Mouse (Mus musculus) MEL (cell line): Measurements from ENCODE around the gene Cfap206. TPM values are rescaled to one million over a fixed set of nuclear protein-coding genes. Genes with fewer than 3 reads are reported as not detected.

Experiments used
- DNase-seq: peaks from one replicate; pipeline ENCODE4 v3.0.0; 2011; ENCODE audit warnings: low read depth, low spot score
- H3K27ac ChIP-seq: 2 replicates; pipeline ENCODE4 v1.5.1; 2012; ENCODE audit warnings: low read depth, mild to moderate bottlenecking, control low read depth, low read length, moderate library complexity; ENCODE audit not compliant: control insufficient read depth
- H3K27me3 ChIP-seq, 2 experiments: fragments of 150-350 bp in 1 of 2; sonication (generic) in 1 of 2; 2 replicates each; pipeline ENCODE4 v1.6.1; 2012; ENCODE audit warnings: low read length in 2 of 2, mild to moderate bottlenecking in 2 of 2, improper control_type of control experiment in 1 of 2, moderate library complexity in 1 of 2; ENCODE audit not compliant: insufficient read depth in 2 of 2, control insufficient read depth in 1 of 2
- H3K36me3 ChIP-seq, 2 experiments: 2 replicates each; pipeline ENCODE4 v1.6.1; 2012 to 2014; ENCODE audit warnings: low read length in 2 of 2, improper control_type of control experiment in 1 of 2, inconsistent platforms in 1 of 2, mild to moderate bottlenecking in 1 of 2; ENCODE audit not compliant: insufficient read depth in 2 of 2, control insufficient read depth in 1 of 2
- H3K4me1 ChIP-seq, 2 experiments: fragments of 150-350 bp in 1 of 2; sonication (generic) in 1 of 2; 2 replicates each; pipeline ENCODE4 v1.6.1; 2012; ENCODE audit warnings: low read length in 2 of 2, improper control_type of control experiment in 1 of 2, mild to moderate bottlenecking in 1 of 2; ENCODE audit not compliant: insufficient read depth in 2 of 2, control insufficient read depth in 1 of 2
- H3K4me3 ChIP-seq, 2 experiments: fragments of 150-350 bp in 1 of 2; sonication (generic) in 1 of 2; 2 replicates each; pipeline ENCODE4 v1.5.1; 2012; ENCODE audit warnings: low read depth in 2 of 2, low read length in 2 of 2, mild to moderate bottlenecking in 2 of 2, moderate library complexity in 2 of 2, control low read depth in 1 of 2, improper control_type of control experiment in 1 of 2; ENCODE audit not compliant: control insufficient read depth in 1 of 2, insufficient read depth in 1 of 2
- H3K79me2 ChIP-seq: 2 replicates; pipeline ENCODE4 v1.6.1; 2012; ENCODE audit warnings: mild to moderate bottlenecking, low read length, moderate library complexity; ENCODE audit not compliant: control insufficient read depth, poor library complexity, insufficient read depth
- H3K9ac ChIP-seq: 2 replicates; pipeline ENCODE4 v1.6.1; 2012; ENCODE audit warnings: low read depth, mild to moderate bottlenecking, control low read depth, low read length, moderate library complexity; ENCODE audit not compliant: control insufficient read depth, poor library complexity, severe bottlenecking
- H3K9me3 ChIP-seq: fragments of 150-350 bp; sonication (generic); replicated peaks from 2 replicates; pipeline ENCODE4 v1.6.1; 2012; ENCODE audit warnings: mild to moderate bottlenecking, low read length, improper control_type of control experiment, moderate library complexity; ENCODE audit not compliant: insufficient read depth
- CHD2 ChIP-seq: IDR thresholded peaks from 2 replicates; pipeline ENCODE4 v1.6.1; 2011; ENCODE audit warnings: low read length, improper control_type of control experiment
- ELF1 ChIP-seq: IDR thresholded peaks from 2 replicates; pipeline ENCODE4 v1.6.1; 2014; ENCODE audit warnings: low read depth, mild to moderate bottlenecking, inconsistent platforms, low read length, improper control_type of control experiment, moderate library complexity
- EP300 ChIP-seq, 2 experiments: IDR thresholded peaks; 2 replicates each; pipeline ENCODE4 v1.6.1; 2011; ENCODE audit warnings: improper control_type of control experiment in 2 of 2, low read length in 2 of 2, low read depth in 1 of 2, mild to moderate bottlenecking in 1 of 2
- GABPA ChIP-seq: IDR thresholded peaks from 2 replicates; pipeline ENCODE4 v1.6.1; 2012; ENCODE audit warnings: low read depth, mild to moderate bottlenecking, inconsistent platforms, low read length, improper control_type of control experiment, moderate library complexity
- GATA1 ChIP-seq: IDR thresholded peaks from 2 replicates; pipeline ENCODE4 v1.6.1; 2011; ENCODE audit warnings: low read depth, low read length, improper control_type of control experiment
- HCFC1 ChIP-seq: IDR thresholded peaks from 2 replicates; pipeline ENCODE4 v1.6.1; 2012; ENCODE audit warnings: low read depth, mild to moderate bottlenecking, inconsistent platforms, low read length, improper control_type of control experiment, moderate library complexity
- MAFK ChIP-seq: IDR thresholded peaks from 2 replicates; pipeline ENCODE4 v1.6.1; 2011; ENCODE audit warnings: low read depth, mild to moderate bottlenecking, low read length, improper control_type of control experiment, borderline replicate concordance
- MXI1 ChIP-seq: IDR thresholded peaks from 2 replicates; pipeline ENCODE4 v1.6.1; 2011; ENCODE audit warnings: mild to moderate bottlenecking, low read depth, low read length, improper control_type of control experiment
- MYB ChIP-seq: IDR thresholded peaks from 2 replicates; pipeline ENCODE4 v1.6.1; 2011; ENCODE audit warnings: mild to moderate bottlenecking, low read depth, low read length, improper control_type of control experiment
- NELFE ChIP-seq: IDR thresholded peaks from 2 replicates; pipeline ENCODE4 v1.6.1; 2011; ENCODE audit warnings: low read depth, low read length, improper control_type of control experiment
- POLR2AphosphoS2 ChIP-seq: IDR thresholded peaks from 2 replicates; pipeline ENCODE4 v1.6.1; 2011; ENCODE audit warnings: low read length, improper control_type of control experiment
- TBP ChIP-seq: IDR thresholded peaks from 2 replicates; pipeline ENCODE4 v1.8.0; 2011; ENCODE audit warnings: low read depth, low read length, improper control_type of control experiment
- TCF12 ChIP-seq: IDR thresholded peaks from 2 replicates; pipeline ENCODE4 v1.6.1; 2014; ENCODE audit warnings: low read depth, mild to moderate bottlenecking, inconsistent platforms, low read length, improper control_type of control experiment, moderate library complexity
- UBTF ChIP-seq: IDR thresholded peaks from 2 replicates; pipeline ENCODE4 v1.6.1; 2012; ENCODE audit warnings: low read depth, mild to moderate bottlenecking, inconsistent platforms, low read length, improper control_type of control experiment, moderate library complexity, borderline replicate concordance; ENCODE audit not compliant: insufficient read depth
- USF1 ChIP-seq: IDR thresholded peaks from 2 replicates; pipeline ENCODE4 v1.6.1; 2014; ENCODE audit warnings: low read depth, mild to moderate bottlenecking, inconsistent platforms, low read length, improper control_type of control experiment, moderate library complexity
- ZKSCAN1 ChIP-seq: IDR thresholded peaks from 2 replicates; pipeline ENCODE4 v1.6.1; 2012; ENCODE audit warnings: low read depth, mild to moderate bottlenecking, inconsistent platforms, low read length, improper control_type of control experiment, moderate library complexity
- polyA plus RNA-seq, 2 experiments: library from polyadenylated mRNA; stranded (reverse) in 1 of 2; unstranded in 1 of 2; fragments of >175 nt in 1 of 2; fragments of >200 nt in 1 of 2; gene quantifications; 2 replicates each; pipeline versions ENCODE4 v1.2.1 to v1.2.4; 2012; ENCODE audit warnings: low replicate concordance in 2 of 2, low read depth in 1 of 2; ENCODE audit not compliant: insufficient read length in 2 of 2, insufficient read depth in 1 of 2, missing spikeins in 1 of 2
- total RNA-seq: library from RNA; depleted of rRNA; stranded (reverse); fragments of 300-350 nt; gene quantifications from 2 replicates; pipeline ENCODE4 v1.2.3, GENCODE M21; 2012

The Cfap206 gene
- total and polyA plus RNA-seq, 3 experiments = not detected

GRCm38 (mm10) chr4:34667923-34668322 lies 62.1 kb downstream of the Cfap206 start (continued):
- TF ChIP-seq TBP (0 out of 2 replicates have a peak, but pooled peaks have one; percentile 43), MAFK (no peak), EP300 (IDR thresholded peaks at IDR 0.05; ENCODE audit: low read depth in 1 of 2, low read length in 2 of 2) (no peak; a peak in 1 of 4 replicates), POLR2AphosphoS2 (no peak), CHD2 (no peak), HCFC1 (no peak), TCF12 (no peak), ZKSCAN1 (no peak; the same call in 1 of the 2 replicates), MXI1 (peak; percentile 23; the same call in 1 of the 2 replicates), USF1 (no peak), GATA1 (peak; percentile 62), UBTF (no peak)
- TF ChIP-seq, all 39 proteins: peak for 7

- Histone ChIP-seq H3K27me3 (no peaks in the 10 kb centered on the region), H3K27ac (no peak overlapping the region), H3K9me3 (no peaks in the 10 kb centered on the region), H3K4me1 (no peaks in the 10 kb centered on the region), H3K36me3 (peaks cover 0 to 14% of the 10 kb centered on the region in 2 experiments; a peak in 2 of 4 replicates), H3K4me3 (no peak overlapping the region), H3K79me2 (no peaks in the 10 kb centered on the region), H3K9ac (no peak overlapping the region)
- no peak for DNase-seq
- no peak for TF ChIP-seq ELF1
- no peak for TF ChIP-seq MYB
- no peak for TF ChIP-seq MXI1
- TF ChIP-seq, all 39 proteins: peak for 0
Measured at GRCm38 (mm10) chr4:34661927-34662326, 68.1 kb downstream of the Cfap206 start.

DNA sequence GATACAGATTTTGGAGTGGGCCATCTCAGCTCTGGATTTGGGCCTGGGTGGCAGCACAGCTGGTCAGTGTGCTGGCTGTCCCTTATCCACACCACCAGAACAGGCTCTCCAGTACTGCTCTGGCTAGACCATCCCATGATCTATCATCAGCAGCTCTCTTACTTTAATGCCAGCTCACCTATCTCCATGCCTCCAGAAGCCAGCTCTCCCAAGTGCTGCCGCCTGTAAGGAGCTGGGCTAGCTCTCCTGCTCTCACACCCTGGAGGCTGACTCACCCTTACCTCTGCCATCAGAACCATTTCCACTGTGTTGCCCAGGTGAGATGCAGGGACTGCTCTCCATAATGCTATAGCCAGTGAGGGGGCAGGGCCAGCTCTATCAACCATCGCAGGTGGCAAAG lies 68.5 kb downstream of the Cfap206 start:
- Histone ChIP-seq H3K36me3 (peaks cover 0 to 14% of the 10 kb centered on the region in 2 experiments; a peak in 2 of 4 replicates), H3K4me1 (no peaks in the 10 kb centered on the region)

More for the DNA sequence above, 68.5 kb downstream of the Cfap206 start:
- TF ChIP-seq TBP = no peak
- no peak for TF ChIP-seq UBTF
- TF ChIP-seq GABPA = no peak
- TF ChIP-seq NELFE = no peak
- Histone ChIP-seq H3K9me3 (no peaks in the 10 kb centered on the region), H3K79me2 (no peaks in the 10 kb centered on the region), H3K27me3 (no peaks in the 10 kb centered on the region), H3K9ac (no peak overlapping the region), H3K27ac (no peak overlapping the region), H3K4me3 (no peak overlapping the region)
- no peak for DNase-seq
